Mouse (Mus musculus): ENCODE measurements at regions not wholly inside any gene's neighbourhood (a gene's known extent, or its start where the extent isn't known, plus 50 kb on each side); places are given as distances from the start of the nearest gene placed in this dataset.

- TF ChIP-seq CTCF (IDR thresholded peaks at IDR 0.05; ENCODE audit: low read depth, low read length) (no peak), POLR2A (IDR thresholded peaks at IDR 0.05; ENCODE audit: insufficient read depth, low read length) (no peak), EP300 (IDR thresholded peaks at IDR 0.05; ENCODE audit: insufficient read depth, low read depth, low read length) (no peak)
Measured at GRCm38 (mm10) chr9:122572836-122573267, 174.3 kb upstream of the Topaz1 start.
